Mouse (Mus musculus) C2C12 (cell line): ENCODE measurements around the gene Hat1. TPM values are rescaled to one million over a fixed set of nuclear protein-coding genes. Genes with fewer than 3 reads are reported as not detected.
A peak's percentile ranks its signal among the peaks of the same experiment; 100 is the strongest.

ENCODE experiments used
- H3K27me3 ChIP-seq: one replicate; pipeline ENCODE4 v1.6.1; 2011; ENCODE audit not compliant: control insufficient read depth, insufficient read depth, insufficient read length
- H3K36me3 ChIP-seq: one replicate; pipeline ENCODE4 v1.6.1; 2011; ENCODE audit not compliant: control insufficient read depth, insufficient read depth
- H3K4me3 ChIP-seq: one replicate; pipeline ENCODE4 v1.5.1; 2011; ENCODE audit warnings: mild to moderate bottlenecking, control low read depth; ENCODE audit not compliant: poor library complexity, insufficient read depth, severe bottlenecking
- H3K79me2 ChIP-seq: one replicate; pipeline ENCODE4 v1.6.1; 2011; ENCODE audit not compliant: control insufficient read depth, insufficient read depth
- H3K79me3 ChIP-seq: one replicate; pipeline ENCODE4 v1.6.1; 2011; ENCODE audit warnings: low read depth, control low read depth
- H3ac ChIP-seq: one replicate; pipeline ENCODE3; 2011; ENCODE audit warnings: low read depth; ENCODE audit not compliant: control insufficient read depth, insufficient read length
- CEBPB ChIP-seq: IDR thresholded peaks from one replicate; pipeline ENCODE4 v1.6.1; 2011; ENCODE audit warnings: low read depth, mild to moderate bottlenecking, control low read depth, moderate library complexity
- CTCF ChIP-seq: IDR thresholded peaks from one replicate; pipeline ENCODE4 v1.5.1; 2011; ENCODE audit not compliant: control insufficient read depth, insufficient read depth, insufficient read length
- FOSL1 ChIP-seq: IDR thresholded peaks from one replicate; pipeline ENCODE4 v1.8.0; 2011; ENCODE audit warnings: mild to moderate bottlenecking, low read length; ENCODE audit not compliant: poor library complexity, insufficient read depth, severe bottlenecking
- MAX ChIP-seq: IDR thresholded peaks from one replicate; pipeline ENCODE4 v1.6.1; 2011; ENCODE audit warnings: mild to moderate bottlenecking, control low read depth
- MYOD1 ChIP-seq: IDR thresholded peaks from one replicate; pipeline ENCODE4 v1.6.1; 2011; ENCODE audit warnings: low read depth; ENCODE audit not compliant: control insufficient read depth, insufficient read length
- MYOG ChIP-seq: IDR thresholded peaks from one replicate; pipeline ENCODE4 v1.6.1; 2011; ENCODE audit not compliant: control insufficient read depth, insufficient read length; ENCODE audit errors: extremely low read depth
- USF1 ChIP-seq: IDR thresholded peaks from one replicate; pipeline ENCODE4 v1.6.1; 2011; ENCODE audit warnings: low read depth, mild to moderate bottlenecking, control low read depth, moderate library complexity
- polyA plus RNA-seq: library from polyadenylated mRNA; unstranded; fragments of >200 nt; fragmentation: generic; extraction: Trizol; gene quantifications from one replicate; pipeline ENCODE4 v1.2.1, GENCODE M21; 2012; ENCODE audit warnings: missing spikeins

Gene Hat1
- polyA plus RNA-seq, 1 experiment, result 46.6 TPM

GRCm38 (mm10) chr2:71389864-71390263 lies 1.1 kb downstream of the Hat1 start:
- TF ChIP-seq MYOD1 (no peak), CEBPB (peak; percentile 63)
- Histone ChIP-seq H3K36me3 (peaks cover 31% of the 10 kb centered on the region), H3K4me3 (peak overlapping the region; percentile 81), H3K79me3 (peaks cover 30% of the 10 kb centered on the region), H3K27me3 (no peaks in the 10 kb centered on the region), H3K79me2 (peaks cover 53% of the 10 kb centered on the region), H3ac (peak overlapping the region; percentile 92)

- peaks cover 50% of the 10 kb centered on the region for H3K36me3 ChIP-seq
- no peaks in the 10 kb centered on the region for H3K27me3 ChIP-seq
- TF ChIP-seq USF1 (no peak), MYOG (no peak), MAX (no peak), CEBPB (no peak), MYOD1 (no peak), CTCF (no peak), FOSL1 (no peak)
- no peak overlapping the region for H3K4me3 ChIP-seq
- peaks cover 8% of the 10 kb centered on the region for H3K79me3 ChIP-seq
- H3ac ChIP-seq, result no peak overlapping the region
- H3K79me2 ChIP-seq, result peaks cover 30% of the 10 kb centered on the region
These were observed 16.9 kb downstream of the Hat1 start for GRCm38 (mm10) chr2:71405613-71406012.

- no peak for TF ChIP-seq MYOD1
- no peak for TF ChIP-seq CEBPB
- no peak for TF ChIP-seq CTCF
- no peak for TF ChIP-seq FOSL1
- TF ChIP-seq USF1, result no peak
- no peak for TF ChIP-seq MYOG
- no peaks in the 10 kb centered on the region for H3K79me2 ChIP-seq
- peaks cover 71% of the 10 kb centered on the region for H3K36me3 ChIP-seq
- H3K27me3 ChIP-seq, result no peaks in the 10 kb centered on the region
- H3K4me3 ChIP-seq, result no peak overlapping the region
- H3K79me3 ChIP-seq, result no peaks in the 10 kb centered on the region
- H3ac ChIP-seq, result no peak overlapping the region
These were observed 30.1 kb downstream of the Hat1 start for GRCm38 (mm10) chr2:71418760-71419280.

- no peak overlapping the region for H3ac ChIP-seq
- no peaks in the 10 kb centered on the region for H3K27me3 ChIP-seq
- no peaks in the 10 kb centered on the region for H3K79me2 ChIP-seq
- TF ChIP-seq MAX (no peak), MYOD1 (no peak), MYOG (no peak), FOSL1 (no peak), CEBPB (no peak), USF1 (no peak), CTCF (no peak)
- H3K79me3 ChIP-seq, result no peaks in the 10 kb centered on the region
- H3K36me3 ChIP-seq, result peaks cover 72% of the 10 kb centered on the region
- no peak overlapping the region for H3K4me3 ChIP-seq
These were observed 30.6 kb downstream of the Hat1 start for GRCm38 (mm10) chr2:71419408-71419807.

- Histone ChIP-seq H3K27me3 (no peaks in the 10 kb centered on the region), H3K79me2 (no peaks in the 10 kb centered on the region), H3ac (no peak overlapping the region), H3K36me3 (peaks cover 74% of the 10 kb centered on the region), H3K4me3 (no peak overlapping the region), H3K79me3 (no peaks in the 10 kb centered on the region)
- TF ChIP-seq MYOG, result no peak
These were observed 32.2 kb downstream of the Hat1 start for GRCm38 (mm10) chr2:71420895-71421425.

GRCm38 (mm10) chr2:71424545-71424944 lies 35.8 kb downstream of the Hat1 start:
- no peaks in the 10 kb centered on the region for H3K27me3 ChIP-seq
- H3K36me3 ChIP-seq, result peaks cover 75% of the 10 kb centered on the region
- no peak overlapping the region for H3ac ChIP-seq

More at GRCm38 (mm10) chr2:71424545-71424944, 35.8 kb downstream of the Hat1 start:
- no peak overlapping the region for H3K4me3 ChIP-seq
- H3K79me2 ChIP-seq, result no peaks in the 10 kb centered on the region
- TF ChIP-seq CTCF (no peak), MYOG (no peak), CEBPB (no peak), MAX (no peak), USF1 (no peak)
- H3K79me3 ChIP-seq, result no peaks in the 10 kb centered on the region
